Mouse (Mus musculus) heart, embryonic 14.5 days (tissue): Measurements from ENCODE around the gene Prf1. TPM values are rescaled to one million over a fixed set of nuclear protein-coding genes. Genes with fewer than 3 reads are reported as not detected.

Source experiments
- ATAC-seq: fragments of 200-750 bp; cut with Nextera tagmentation; 2 replicates; pipeline ENCODE4 v1.8.0; 2017; ENCODE audit warnings: low read depth, moderate TSS enrichment; ENCODE audit not compliant: insufficient number of reproducible peaks, insufficient read depth, low FRiP score
- H3K27ac ChIP-seq, 2 experiments: fragments of 200-500 bp in 1 of 2; fragments of 300-500 bp in 1 of 2; sonication (generic) in 1 of 2; replicated peaks in 1 of 2; 2 replicates each; pipeline ENCODE4 v1.5.1; 2012 to 2014; ENCODE audit warnings: low read depth in 2 of 2, low read length in 2 of 2, control low read depth in 1 of 2, mild to moderate bottlenecking in 1 of 2, mixed read lengths in 1 of 2; ENCODE audit not compliant: control insufficient read depth in 1 of 2, insufficient read depth in 1 of 2
- H3K27me3 ChIP-seq: fragments of 300-500 bp; sonication (generic); 2 replicates; pipeline ENCODE4 v1.6.1; 2014; ENCODE audit warnings: mild to moderate bottlenecking, low read length, control low read depth; ENCODE audit not compliant: control insufficient read depth, insufficient read depth
- H3K36me3 ChIP-seq: fragments of 300-500 bp; sonication (generic); 2 replicates; pipeline ENCODE4 v1.6.1; 2014; ENCODE audit warnings: mild to moderate bottlenecking, control low read depth, low read length, mixed read lengths; ENCODE audit not compliant: control insufficient read depth, insufficient read depth
- H3K4me1 ChIP-seq, 2 experiments: fragments of 200-500 bp in 1 of 2; fragments of 300-500 bp in 1 of 2; sonication (generic) in 1 of 2; 2 replicates each; pipeline ENCODE4 v1.6.1; 2012 to 2014; ENCODE audit warnings: low read length in 2 of 2, control low read depth in 1 of 2, mixed read lengths in 1 of 2; ENCODE audit not compliant: control insufficient read depth in 2 of 2, insufficient read depth in 2 of 2
- H3K4me2 ChIP-seq: fragments of 300-500 bp; sonication (generic); 2 replicates; pipeline ENCODE4 v1.6.1; 2014; ENCODE audit warnings: mild to moderate bottlenecking, low read length
- H3K4me3 ChIP-seq, 2 experiments: fragments of 200-500 bp in 1 of 2; fragments of 300-500 bp in 1 of 2; sonication (generic) in 1 of 2; 2 replicates each; pipeline ENCODE4 v1.5.1; 2012 to 2014; ENCODE audit warnings: low read length in 2 of 2, mild to moderate bottlenecking in 2 of 2, control low read depth in 1 of 2, low read depth in 1 of 2, moderate library complexity in 1 of 2; ENCODE audit not compliant: control insufficient read depth in 1 of 2, insufficient read depth in 1 of 2
- H3K9ac ChIP-seq: fragments of 300-500 bp; sonication (generic); 2 replicates; pipeline ENCODE4 v1.6.1; 2014; ENCODE audit warnings: mild to moderate bottlenecking, low read length
- H3K9me3 ChIP-seq: fragments of 300-500 bp; sonication (generic); 2 replicates; pipeline ENCODE4 v1.6.1; 2016; ENCODE audit warnings: low read length, control low read depth; ENCODE audit not compliant: control insufficient read depth
- WGBS: fragments of 180-500 bp; shearing (Covaris S2); extraction: QIAGEN DNeasy Blood & Tissue Kit; methylation state at CpG from one replicate; pipeline ENCODE4 v1.1.7; 2014; 5-methylcytosine and 5-hydroxymethylcytosine counted together
- polyA plus RNA-seq: library from polyadenylated mRNA; unstranded; fragments of >200 nt; fragmentation: Nextera tagmentation; extraction: Ambion mirVana; gene quantifications from 2 replicates; pipeline ENCODE4 v1.2.1, GENCODE M21; 2014

Gene Prf1
- polyA plus RNA-seq, 1 experiment from 2014 or later: 0.11 TPM

- no peak for ATAC-seq
- 38% methylated on average over 7 of the region's 7 CpGs for WGBS
- Histone ChIP-seq H3K36me3 (no peaks in the 10 kb centered on the region), H3K27me3 (no peaks in the 10 kb centered on the region), H3K4me3 (no peak overlapping the region), H3K27ac (peak overlapping the region; percentile 31 to 56; a peak in 3 of 4 replicates), H3K4me1 (peaks cover 14 to 17% of the 10 kb centered on the region in 2 experiments), H3K9me3 (no peaks in the 10 kb centered on the region), H3K9ac (no peak overlapping the region), H3K4me2 (no peak overlapping the region)
These were observed 11.4 kb upstream of the Prf1 start for GRCm38 (mm10) chr10:61286246-61286645.

- Histone ChIP-seq H3K4me1 (peaks cover 14 to 16% of the 10 kb centered on the region in 2 experiments), H3K27me3 (no peaks in the 10 kb centered on the region), H3K9me3 (no peaks in the 10 kb centered on the region), H3K4me3 (no peak overlapping the region), H3K4me2 (peak overlapping the region; percentile 27; the same call in 1 of the 2 replicates), H3K27ac (peak overlapping the region; percentile 85 to 90; a peak in 3 of 4 replicates), H3K36me3 (no peaks in the 10 kb centered on the region), H3K9ac (peak overlapping the region; percentile 35; the same call in 1 of the 2 replicates)
- WGBS: 21% methylated on average over 2 of the region's 2 CpGs
- no peak for ATAC-seq
These were observed 7.6 kb upstream of the Prf1 start for GRCm38 (mm10) chr10:61290016-61290415.

- H3K27ac ChIP-seq: peak overlapping the region; percentile 85 to 90
- no peaks in the 10 kb centered on the region for H3K36me3 ChIP-seq
- H3K9me3 ChIP-seq: no peaks in the 10 kb centered on the region
- no peak overlapping the region for H3K4me3 ChIP-seq
- 49% methylated on average over 2 of the region's 2 CpGs for WGBS
- peak overlapping the region; percentile 27; the same call in 1 of the 2 replicates for H3K4me2 ChIP-seq
- H3K27me3 ChIP-seq: no peaks in the 10 kb centered on the region
- H3K4me1 ChIP-seq: peaks cover 14% of the 10 kb centered on the region in 2 experiments
- ATAC-seq: no peak
- peak overlapping the region; percentile 35; the same call in 1 of the 2 replicates for H3K9ac ChIP-seq
These were observed 7.2 kb upstream of the Prf1 start for GRCm38 (mm10) chr10:61290479-61290878.

GRCm38 (mm10) chr10:61294242-61294641 is 3.4 kb upstream of the Prf1 start:
- H3K9ac ChIP-seq: no peak overlapping the region
- no peak overlapping the region for H3K4me2 ChIP-seq
- no peak overlapping the region for H3K4me3 ChIP-seq
- no peak overlapping the region for H3K27ac ChIP-seq
- H3K36me3 ChIP-seq: no peaks in the 10 kb centered on the region
- H3K4me1 ChIP-seq: peaks cover 3 to 12% of the 10 kb centered on the region in 2 experiments
- no peaks in the 10 kb centered on the region for H3K27me3 ChIP-seq
- H3K9me3 ChIP-seq: no peaks in the 10 kb centered on the region
- no peak for ATAC-seq
- WGBS: 54% methylated on average over 8 of the region's 8 CpGs

GRCm38 (mm10) chr10:61296713-61297445 is 754 bp upstream of the Prf1 start:
- no peak overlapping the region for H3K4me2 ChIP-seq
- H3K4me3 ChIP-seq: no peak overlapping the region
- WGBS: 68% methylated on average over 8 of the region's 8 CpGs
- no peaks in the 10 kb centered on the region for H3K27me3 ChIP-seq
- H3K9me3 ChIP-seq: no peaks in the 10 kb centered on the region
- ATAC-seq: no peak
- peaks cover 0 to 4% of the 10 kb centered on the region in 2 experiments; a peak in 1 of 4 replicates for H3K4me1 ChIP-seq
- no peak overlapping the region for H3K27ac ChIP-seq
- no peaks in the 10 kb centered on the region for H3K36me3 ChIP-seq
- H3K9ac ChIP-seq: no peak overlapping the region

- ATAC-seq: no peak
- Histone ChIP-seq H3K36me3 (no peaks in the 10 kb centered on the region), H3K4me2 (no peak overlapping the region), H3K4me3 (no peak overlapping the region), H3K9ac (no peak overlapping the region), H3K4me1 (peaks cover 0 to 4% of the 10 kb centered on the region in 2 experiments; a peak in 1 of 4 replicates), H3K27ac (no peak overlapping the region), H3K9me3 (no peaks in the 10 kb centered on the region), H3K27me3 (no peaks in the 10 kb centered on the region)
- WGBS: 59% methylated on average over 3 of the region's 3 CpGs
These were observed 3.4 kb downstream of the Prf1 start for GRCm38 (mm10) chr10:61300996-61301395.

GRCm38 (mm10) chr10:61304046-61304445 is 6.4 kb downstream of the Prf1 start:
- 85% methylated on average over 6 of the region's 6 CpGs for WGBS
- ATAC-seq: no peak
- no peaks in the 10 kb centered on the region for H3K36me3 ChIP-seq

More at GRCm38 (mm10) chr10:61304046-61304445, 6.4 kb downstream of the Prf1 start:
- Histone ChIP-seq H3K9me3 (no peaks in the 10 kb centered on the region), H3K27ac (no peak overlapping the region), H3K9ac (no peak overlapping the region), H3K4me1 (no peaks in the 10 kb centered on the region), H3K4me3 (no peak overlapping the region), H3K4me2 (no peak overlapping the region), H3K27me3 (no peaks in the 10 kb centered on the region)
